Comparison of ENCODE assay signal across 8 mouse cellular contexts in genomic region chr8:106936478-106937051, GRCm38 (mm10). TPM values are rescaled to one million over a fixed set of nuclear protein-coding genes. Genes with fewer than 3 reads are reported as not detected.
DNase-seq lines count a peak whose midpoint lies in the region; ATAC-seq and TF ChIP-seq lines count a peak whose summit lies in the region.

No protein-coding gene starts in this region.

- no peak for TF ChIP-seq CTCF in brain, embryonic 14.5 days (IDR thresholded peaks at IDR 0.05; ENCODE audit: borderline replicate concordance, extremely low read depth, insufficient read depth, insufficient read length)
- TF ChIP-seq CTCF in small intestine, adult 2 months (IDR thresholded peaks at IDR 0.05; ENCODE audit: extremely low read depth, insufficient read length, insufficient replicate concordance, low read depth, low read length), result no peak

- intact Hi-C loops in left cerebral cortex, postnatal 36 days (cut with DNase I), result loop anchor here (5.0 kb wide), 1 partner anchor 66 kb away; no protein-coding TSS in a partner anchor
- intact Hi-C loops in left cerebral cortex, postnatal 10 days (cut with DNase I), result loop anchor here (5.0 kb wide), 2 partner anchors 46 to 66 kb away; no protein-coding TSS in a partner anchor

- peaks cover 36% of the 10 kb centered on the region for H3K27me3 ChIP-seq in forebrain, embryonic 12.5 days
- H3K27me3 ChIP-seq in hindbrain, embryonic 15.5 days, result peaks cover 4% of the 10 kb centered on the region; the same call in 1 of the 2 replicates
- no peaks in the 10 kb centered on the region for H3K27me3 ChIP-seq in small intestine, adult 2 months (ENCODE audit: control insufficient read depth, insufficient read depth, low read length)

- H3K9me3 ChIP-seq in forebrain, embryonic 12.5 days, result no peaks in the 10 kb centered on the region
- no peaks in the 10 kb centered on the region for H3K9me3 ChIP-seq in hindbrain, embryonic 15.5 days

- H3K4me1 ChIP-seq in forebrain, embryonic 12.5 days, result peaks cover 31% of the 10 kb centered on the region
- peaks cover 28% of the 10 kb centered on the region for H3K4me1 ChIP-seq in hindbrain, embryonic 15.5 days (replicated peaks)
- peaks cover 2% of the 10 kb centered on the region; the same call in 1 of the 2 replicates for H3K4me1 ChIP-seq in small intestine, adult 2 months (ENCODE audit: control insufficient read depth, insufficient read depth, insufficient read length, low read length)

- H3K4me2 ChIP-seq in forebrain, embryonic 12.5 days, result peak overlapping the region; percentile 78
- H3K4me2 ChIP-seq in hindbrain, embryonic 15.5 days, result peak overlapping the region; percentile 88

- peak overlapping the region; percentile 81 for H3K9ac ChIP-seq in forebrain, embryonic 12.5 days
- peak overlapping the region; percentile 73 for H3K9ac ChIP-seq in hindbrain, embryonic 15.5 days

- 1% methylated on average over 26 of the region's 26 CpGs for WGBS in forebrain, embryonic 12.5 days
- under 1% methylated on average over 26 of the region's 26 CpGs for WGBS in hindbrain, embryonic 15.5 days
- WGBS in small intestine, adult 2 months, result under 1% methylated on average over 26 of the region's 26 CpGs

- peak; percentile 44 for ATAC-seq in forebrain, embryonic 12.5 days (ENCODE audit: low FRiP score)
- peak; percentile 24; the same call in 1 of the 2 replicates for ATAC-seq in hindbrain, embryonic 15.5 days (ENCODE audit: low FRiP score, low read depth)
- ATAC-seq in megakaryocyte progenitor cell, adult 5-6 weeks (replicated peaks; ENCODE audit: poor library complexity), result peak; percentile 29

- no peak for TF ChIP-seq POLR2A in brain, embryonic 14.5 days (IDR thresholded peaks at IDR 0.05; ENCODE audit: borderline replicate concordance, extremely low read depth, insufficient read depth, insufficient read length, poor library complexity, severe bottlenecking)
- TF ChIP-seq POLR2A in small intestine, adult 2 months (IDR thresholded peaks at IDR 0.05; ENCODE audit: low read depth, low read length), result no peak

- H3K27ac ChIP-seq in forebrain, embryonic 12.5 days, result peak overlapping the region; percentile 93
- H3K27ac ChIP-seq in hindbrain, embryonic 15.5 days (replicated peaks), result peak overlapping the region; percentile 86
- peak overlapping the region; percentile 68; the same call in 1 of the 2 replicates for H3K27ac ChIP-seq in small intestine, adult 2 months (ENCODE audit: insufficient read depth, low read depth, low read length)

- H3K4me3 ChIP-seq in forebrain, embryonic 12.5 days (replicated peaks), result peak overlapping the region; percentile 69
- H3K4me3 ChIP-seq in hindbrain, embryonic 15.5 days, result peak overlapping the region; percentile 76
- peak overlapping the region; percentile 88 for H3K4me3 ChIP-seq in small intestine, adult 2 months (ENCODE audit: low read depth, low read length)

- DNase-seq in left cerebral cortex, postnatal 36 days (ENCODE audit: low spot score in 2 of 2), result peak; percentile 37 to 42
- no peak for DNase-seq in left cerebral cortex, postnatal 10 days (ENCODE audit: extremely low spot score in 1 of 2, low spot score in 2 of 2)
- DNase-seq in brain, embryonic 14.5 days (ENCODE audit: low read depth), result peak; percentile 95
- peak; percentile 27 to 29 for DNase-seq in layer of hippocampus, postnatal 36 days

- H3K36me3 ChIP-seq in forebrain, embryonic 12.5 days (replicated peaks), result no peaks in the 10 kb centered on the region
- no peaks in the 10 kb centered on the region for H3K36me3 ChIP-seq in hindbrain, embryonic 15.5 days
- H3K36me3 ChIP-seq in small intestine, adult 2 months (ENCODE audit: control insufficient read depth, insufficient read depth, low read length), result no peaks in the 10 kb centered on the region

RNA-seq across cellular contexts. Expression of gene Sntb2, which starts 1.0 kb away (rescaled TPM):
- total RNA-seq in left cerebral cortex, postnatal 36 days (2021), result 10 to 100 TPM; 13.7 to 17.0 TPM
- total RNA-seq in left cerebral cortex, postnatal 10 days (2021), result 1 to 10 TPM; 6.7 to 7.1 TPM
- 4.0 and 5.7 TPM in 2 replicates for polyA plus RNA-seq in brain, embryonic 14.5 days (2012; rRNA removed)
- polyA plus RNA-seq in forebrain, embryonic 12.5 days (2016; fragmentation: Nextera tagmentation; extraction: Ambion mirVana), result 6.9 and 8.9 TPM in 2 replicates
- polyA plus RNA-seq in hindbrain, embryonic 15.5 days (2015; fragmentation: Nextera tagmentation; extraction: Ambion mirVana), result 6.5 and 6.7 TPM in 2 replicates
- total RNA-seq in layer of hippocampus, postnatal 36 days (2021), result 10 to 100 TPM; 22.4 to 27.9 TPM
- total RNA-seq in megakaryocyte progenitor cell, adult 5-6 weeks (2015), result 4.3 and 5.0 TPM in 2 replicates
- total RNA-seq in megakaryocyte progenitor cell, adult 5-6 weeks (2017), result 6.9 and 7.9 TPM in 2 replicates
- 2.1 and 2.7 TPM in 2 replicates for polyA plus RNA-seq in small intestine, adult 2 months (2012; rRNA removed)

RNA-seq across cellular contexts. Expression of gene Utp4, which starts 43.1 kb away (rescaled TPM):
- 10 to 100 TPM; 30.0 to 35.2 TPM for total RNA-seq in left cerebral cortex, postnatal 36 days (2021)
- total RNA-seq in left cerebral cortex, postnatal 10 days (2021), result 10 to 100 TPM; 25.6 to 27.4 TPM
- polyA plus RNA-seq in brain, embryonic 14.5 days (2012; rRNA removed), result 32.4 and 40.2 TPM in 2 replicates
- 59.4 and 59.6 TPM in 2 replicates for polyA plus RNA-seq in forebrain, embryonic 12.5 days (2016; fragmentation: Nextera tagmentation; extraction: Ambion mirVana)
- polyA plus RNA-seq in hindbrain, embryonic 15.5 days (2015; fragmentation: Nextera tagmentation; extraction: Ambion mirVana), result 42.2 and 42.5 TPM in 2 replicates
- 10 to 100 TPM; 41.0 to 43.5 TPM for total RNA-seq in layer of hippocampus, postnatal 36 days (2021)
- total RNA-seq in megakaryocyte progenitor cell, adult 5-6 weeks (2015), result 66.8 and 76.6 TPM in 2 replicates
- 47.4 and 53.2 TPM in 2 replicates for total RNA-seq in megakaryocyte progenitor cell, adult 5-6 weeks (2017)
- 4.4 and 7.7 TPM in 2 replicates for polyA plus RNA-seq in small intestine, adult 2 months (2012; rRNA removed)

Comparison
In these comparisons a context has a peak if more than half of its experiments do, and no peak if none do; other contexts are left out.
1. DNase-seq: peak in left cerebral cortex, postnatal 36 days (2 of 2), brain, embryonic 14.5 days (single experiment) and layer of hippocampus, postnatal 36 days (2 of 2); none in left cerebral cortex, postnatal 10 days (0 of 2).
2. Peak in every context shown above with its lines, with median percentiles within 50 percentile points of each other: ATAC-seq, H3K27ac ChIP-seq and H3K4me3 ChIP-seq.